Mouse (Mus musculus) liver, embryonic 12.5 days (tissue): ENCODE measurements around the gene Kcnh7. TPM values are rescaled to one million over a fixed set of nuclear protein-coding genes. Genes with fewer than 3 reads are reported as not detected.

Experiments
- ATAC-seq: fragments of 200-750 bp; cut with Nextera tagmentation; 2 replicates; pipeline ENCODE4 v1.8.0; 2017; ENCODE audit warnings: moderate number of reproducible peaks, mild to moderate bottlenecking, moderate library complexity
- H3K27ac ChIP-seq: fragments of 300-500 bp; sonication (generic); 2 replicates; pipeline ENCODE4 v1.5.1; 2016; ENCODE audit warnings: mild to moderate bottlenecking
- H3K27me3 ChIP-seq: fragments of 300-500 bp; sonication (generic); replicated peaks from 2 replicates; pipeline ENCODE4 v1.6.1; 2016; ENCODE audit warnings: mild to moderate bottlenecking, moderate library complexity
- H3K36me3 ChIP-seq: fragments of 300-500 bp; sonication (generic); 2 replicates; pipeline ENCODE4 v1.6.1; 2016; ENCODE audit warnings: mild to moderate bottlenecking, moderate library complexity
- H3K4me1 ChIP-seq: fragments of 300-500 bp; sonication (generic); 2 replicates; pipeline ENCODE4 v1.6.1; 2016
- H3K4me2 ChIP-seq: fragments of 300-500 bp; sonication (generic); 2 replicates; pipeline ENCODE4 v1.6.1; 2016; ENCODE audit warnings: mild to moderate bottlenecking, moderate library complexity
- H3K4me3 ChIP-seq: fragments of 300-500 bp; sonication (generic); 2 replicates; pipeline ENCODE4 v1.5.1; 2016; ENCODE audit warnings: mild to moderate bottlenecking, moderate library complexity
- H3K9ac ChIP-seq: fragments of 300-500 bp; sonication (generic); 2 replicates; pipeline ENCODE4 v1.6.1; 2016; ENCODE audit warnings: mild to moderate bottlenecking, moderate library complexity
- H3K9me3 ChIP-seq: fragments of 300-500 bp; sonication (generic); replicated peaks from 2 replicates; pipeline ENCODE4 v1.6.1; 2016; ENCODE audit warnings: mild to moderate bottlenecking, moderate library complexity
- WGBS: fragments of 180-500 bp; shearing (Covaris S2); methylation state at CpG from one replicate; pipeline ENCODE4 v1.1.7; 2016; ENCODE audit not compliant: insufficient replicate concordance; 5-methylcytosine and 5-hydroxymethylcytosine counted together
- polyA plus RNA-seq: library from polyadenylated mRNA; unstranded; fragments of >200 nt; fragmentation: Nextera tagmentation; extraction: Ambion mirVana; gene quantifications from 2 replicates; pipeline ENCODE4 v1.2.1, GENCODE M21; 2016

Kcnh7 gene
- polyA plus RNA-seq, 1 experiment from 2014 or later = 0.08 TPM

DNA sequence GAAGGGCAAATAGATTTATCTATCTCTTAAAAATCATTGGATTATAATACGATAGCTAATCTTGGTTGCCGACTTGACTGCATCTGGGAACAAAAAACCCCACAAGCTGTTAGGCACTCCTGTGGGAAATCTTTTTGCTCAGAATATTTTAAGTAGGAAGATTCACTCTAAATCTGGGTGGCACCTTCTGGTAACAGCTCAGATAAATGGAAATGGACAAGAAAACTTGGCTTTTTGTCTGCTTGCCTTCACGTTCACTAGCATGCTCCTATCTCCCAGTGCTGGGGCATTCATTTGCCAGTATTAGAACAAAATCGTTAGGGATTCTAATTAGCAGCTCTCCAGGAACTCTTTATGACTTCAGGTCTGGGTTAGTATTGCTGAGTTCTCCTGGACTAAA is 260.3 kb downstream of the Kcnh7 start:
- Histone ChIP-seq H3K9me3 (no peaks in the 10 kb centered on the region), H3K9ac (no peak overlapping the region), H3K4me3 (no peak overlapping the region), H3K36me3 (no peaks in the 10 kb centered on the region), H3K27me3 (no peaks in the 10 kb centered on the region), H3K27ac (no peak overlapping the region), H3K4me1 (no peaks in the 10 kb centered on the region), H3K4me2 (no peak overlapping the region)
- ATAC-seq = no peak
- WGBS = 58% methylated on average over 4 of the region's 4 CpGs

DNA sequence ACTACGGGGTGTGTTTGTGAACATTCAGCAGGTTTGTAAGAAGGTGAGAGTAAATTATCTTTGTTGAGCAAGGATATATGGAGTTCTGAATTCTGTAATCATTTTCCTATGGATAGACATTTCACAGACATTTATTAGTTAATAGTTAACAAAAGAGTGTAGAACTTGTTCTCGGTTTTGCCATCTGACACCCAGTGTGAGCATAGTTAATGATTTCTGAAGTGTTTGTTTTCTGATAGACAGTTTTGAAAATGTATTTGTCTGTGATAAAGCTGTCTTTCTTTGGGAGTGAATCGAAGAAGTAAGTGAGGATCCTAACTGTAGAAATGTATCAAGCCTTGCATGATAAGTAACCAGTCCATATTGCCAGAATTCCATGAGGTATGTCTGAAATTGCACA is 276.4 kb downstream of the Kcnh7 start:
- no peak overlapping the region for H3K4me2 ChIP-seq
- H3K27ac ChIP-seq = no peak overlapping the region
- no peak for ATAC-seq
- 45% methylated on average over 3 of the region's 3 CpGs for WGBS
- H3K36me3 ChIP-seq = no peaks in the 10 kb centered on the region
- no peaks in the 10 kb centered on the region for H3K9me3 ChIP-seq
- no peak overlapping the region for H3K9ac ChIP-seq
- no peaks in the 10 kb centered on the region for H3K27me3 ChIP-seq
- H3K4me3 ChIP-seq = no peak overlapping the region
- no peaks in the 10 kb centered on the region for H3K4me1 ChIP-seq

DNA sequence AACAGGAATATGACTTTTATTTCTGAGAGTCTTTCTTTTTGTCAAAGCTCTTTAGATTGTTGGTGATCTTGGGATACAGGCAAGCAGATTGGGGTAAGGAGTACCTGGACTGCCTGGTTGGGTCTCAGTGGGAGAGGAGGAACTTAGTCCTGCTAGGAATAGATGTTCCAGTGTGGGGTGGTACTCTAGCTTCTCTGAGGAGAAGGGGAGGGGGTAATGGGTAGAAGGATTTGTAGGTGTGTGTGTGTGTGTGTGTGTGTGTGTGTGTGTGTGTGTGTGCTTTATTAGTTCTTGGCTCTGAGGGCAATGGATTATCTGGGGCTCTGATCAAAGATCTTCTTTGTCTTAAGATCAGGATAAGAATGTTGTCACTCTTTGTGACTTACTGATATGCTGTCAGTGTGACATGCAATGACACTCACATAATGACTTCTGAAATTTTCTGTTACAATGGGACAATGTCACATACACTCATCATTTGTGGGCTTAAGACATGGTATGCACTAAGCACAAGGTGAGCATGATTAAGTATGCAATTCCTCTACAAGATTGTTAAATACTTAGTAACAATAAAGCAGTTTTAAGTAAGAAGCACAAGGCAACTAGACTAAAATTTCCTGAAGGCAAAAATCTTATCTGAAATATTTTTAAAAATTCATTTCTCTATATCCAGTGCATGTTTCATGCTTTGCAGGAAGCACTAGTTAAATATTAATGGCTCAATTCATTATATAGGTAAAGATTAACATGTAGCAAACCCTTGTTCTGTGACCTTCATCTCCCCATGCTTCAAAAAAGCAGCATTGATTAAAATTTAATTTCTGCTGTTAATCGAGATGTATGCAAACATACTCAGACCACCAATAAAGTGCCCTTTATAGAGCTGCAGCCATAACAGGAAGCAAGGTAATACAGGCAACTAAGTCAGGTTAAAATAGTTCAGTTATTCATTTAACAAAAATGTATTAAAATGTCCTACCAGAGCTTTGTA is 281.4 kb downstream of the Kcnh7 start:
- Histone ChIP-seq H3K36me3 (no peaks in the 10 kb centered on the region), H3K27ac (no peak overlapping the region)
- WGBS = 40% methylated on average over 1 of the region's 1 CpGs

DNA sequence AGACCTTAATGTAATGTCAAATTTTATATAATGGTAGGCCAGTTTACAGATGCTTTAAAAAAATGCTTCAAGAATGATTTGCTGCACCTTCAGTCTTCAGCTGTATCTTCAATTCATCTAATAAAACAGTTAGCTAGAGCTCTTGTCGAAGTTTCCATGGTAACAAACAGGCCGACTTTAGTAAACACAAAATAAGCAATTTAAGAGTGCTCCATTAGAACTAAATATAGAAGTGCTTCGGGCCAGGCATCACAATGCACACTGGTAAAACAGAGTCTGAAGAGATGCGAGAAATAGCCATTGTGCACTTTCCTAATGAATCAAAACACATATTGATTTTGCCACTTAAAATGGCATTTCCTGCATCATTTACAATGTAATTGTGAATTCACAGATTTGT is 305.3 kb downstream of the Kcnh7 start:
- H3K27me3 ChIP-seq = no peaks in the 10 kb centered on the region
- no peak overlapping the region for H3K4me2 ChIP-seq
- H3K9ac ChIP-seq = no peak overlapping the region
- H3K4me3 ChIP-seq = no peak overlapping the region
- H3K9me3 ChIP-seq = no peaks in the 10 kb centered on the region
- no peaks in the 10 kb centered on the region for H3K4me1 ChIP-seq
- 63% methylated on average over 4 of the region's 4 CpGs for WGBS
- no peaks in the 10 kb centered on the region for H3K36me3 ChIP-seq
- ATAC-seq = no peak
- no peak overlapping the region for H3K27ac ChIP-seq

More for the DNA sequence above, 281.4 kb downstream of the Kcnh7 start:
- Histone ChIP-seq H3K4me3 (no peak overlapping the region), H3K9ac (no peak overlapping the region), H3K27me3 (no peaks in the 10 kb centered on the region), H3K4me2 (no peak overlapping the region), H3K4me1 (no peaks in the 10 kb centered on the region), H3K9me3 (no peaks in the 10 kb centered on the region)
- ATAC-seq = no peak

DNA sequence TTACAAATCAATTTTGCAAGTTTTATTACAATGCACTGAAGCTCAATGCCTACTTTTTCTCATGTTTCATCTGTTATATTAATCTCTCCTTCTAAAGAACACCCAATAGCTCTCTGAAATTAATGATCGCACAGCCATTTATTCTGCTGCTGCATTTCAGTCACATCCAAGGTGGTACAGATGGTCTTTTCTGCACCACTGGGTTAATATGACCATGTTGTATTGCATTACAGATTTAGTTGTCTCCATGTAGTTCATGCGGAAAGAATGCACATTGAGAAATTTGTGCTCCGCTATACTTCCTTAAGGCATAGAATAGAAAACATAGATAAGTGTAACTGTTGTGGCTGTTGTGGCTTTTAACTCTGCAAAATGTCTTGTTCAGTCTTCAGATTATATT is 328.7 kb downstream of the Kcnh7 start:
- no peak overlapping the region for H3K27ac ChIP-seq
- 83% methylated on average over 3 of the region's 3 CpGs for WGBS
- no peaks in the 10 kb centered on the region for H3K9me3 ChIP-seq
- H3K4me3 ChIP-seq = no peak overlapping the region
- ATAC-seq = no peak
- no peak overlapping the region for H3K4me2 ChIP-seq
- H3K27me3 ChIP-seq = no peaks in the 10 kb centered on the region
- no peaks in the 10 kb centered on the region for H3K4me1 ChIP-seq
- no peaks in the 10 kb centered on the region for H3K36me3 ChIP-seq
- no peak overlapping the region for H3K9ac ChIP-seq

DNA sequence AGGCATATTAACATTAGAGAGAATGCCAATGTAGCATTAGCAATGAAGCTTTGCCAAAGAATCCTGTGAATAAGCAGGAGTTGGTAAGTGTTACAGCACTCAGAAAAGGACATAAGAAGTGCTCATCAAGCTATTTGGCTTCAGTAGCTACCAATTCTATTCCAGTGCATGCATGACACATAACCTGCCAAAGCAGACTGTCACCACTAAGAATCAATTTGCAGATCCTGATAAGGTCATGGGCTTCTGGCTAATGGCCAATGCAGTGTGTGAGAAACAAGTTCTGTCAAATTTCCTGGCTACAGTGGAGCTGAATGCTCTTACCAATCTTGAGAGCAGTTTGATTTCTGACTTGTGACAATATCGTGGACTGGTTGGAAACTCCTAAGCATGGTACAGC is 341.5 kb downstream of the Kcnh7 start:
- Histone ChIP-seq H3K27me3 (no peaks in the 10 kb centered on the region), H3K4me3 (no peak overlapping the region), H3K4me2 (no peak overlapping the region), H3K4me1 (no peaks in the 10 kb centered on the region), H3K9me3 (no peaks in the 10 kb centered on the region), H3K27ac (no peak overlapping the region), H3K36me3 (no peaks in the 10 kb centered on the region), H3K9ac (no peak overlapping the region)
- 67% methylated on average over 1 of the region's 1 CpGs for WGBS
- no peak for ATAC-seq

DNA sequence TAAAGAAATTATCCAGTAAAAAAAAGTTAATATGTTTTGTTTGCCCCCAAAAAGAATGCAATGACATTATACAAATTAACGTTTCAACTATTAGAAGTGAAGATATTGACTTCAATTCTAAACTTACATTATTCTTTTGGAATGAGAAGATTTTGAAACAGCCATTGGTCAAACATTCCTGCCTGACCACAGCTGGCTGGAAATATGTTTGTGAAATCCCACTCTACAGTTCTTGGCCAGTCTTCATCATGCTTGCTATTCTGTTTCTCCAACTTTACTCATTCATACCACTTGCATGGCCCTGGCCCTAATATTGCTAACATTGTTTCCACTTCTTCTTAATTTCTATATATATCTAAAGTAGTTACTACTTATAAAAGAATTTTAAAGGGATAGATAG is 349.8 kb downstream of the Kcnh7 start:
- 56% methylated on average over 1 of the region's 1 CpGs for WGBS
- no peak overlapping the region for H3K27ac ChIP-seq
- H3K4me3 ChIP-seq = no peak overlapping the region
- H3K4me1 ChIP-seq = no peaks in the 10 kb centered on the region
- no peak for ATAC-seq
- H3K9ac ChIP-seq = no peak overlapping the region
- H3K36me3 ChIP-seq = no peaks in the 10 kb centered on the region
- H3K9me3 ChIP-seq = no peaks in the 10 kb centered on the region
- no peaks in the 10 kb centered on the region for H3K27me3 ChIP-seq
- no peak overlapping the region for H3K4me2 ChIP-seq

DNA sequence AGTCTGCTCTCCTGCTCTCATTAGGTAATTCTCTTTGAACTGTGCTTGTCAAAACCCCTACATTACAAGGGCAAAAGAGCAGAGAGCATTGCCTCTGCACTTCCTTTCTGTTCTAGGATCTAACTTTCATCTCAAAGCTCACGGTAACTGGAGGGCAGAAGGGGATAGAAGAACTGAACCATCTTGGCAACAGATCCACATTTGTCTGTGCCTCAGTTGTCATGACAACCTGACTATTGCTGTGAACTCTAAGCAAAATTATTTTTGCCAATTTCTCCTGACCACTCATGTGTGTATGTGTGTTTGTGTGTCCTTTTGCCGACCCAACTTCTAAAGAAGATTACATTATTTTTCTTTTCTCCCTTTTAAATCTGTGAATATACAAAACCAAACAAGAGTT is 364.9 kb downstream of the Kcnh7 start:
- no peak for ATAC-seq
- Histone ChIP-seq H3K4me2 (no peak overlapping the region), H3K27me3 (no peaks in the 10 kb centered on the region), H3K36me3 (no peaks in the 10 kb centered on the region), H3K4me1 (no peaks in the 10 kb centered on the region), H3K27ac (no peak overlapping the region), H3K4me3 (no peak overlapping the region), H3K9me3 (no peaks in the 10 kb centered on the region), H3K9ac (no peak overlapping the region)
- 67% methylated on average over 2 of the region's 2 CpGs for WGBS

DNA sequence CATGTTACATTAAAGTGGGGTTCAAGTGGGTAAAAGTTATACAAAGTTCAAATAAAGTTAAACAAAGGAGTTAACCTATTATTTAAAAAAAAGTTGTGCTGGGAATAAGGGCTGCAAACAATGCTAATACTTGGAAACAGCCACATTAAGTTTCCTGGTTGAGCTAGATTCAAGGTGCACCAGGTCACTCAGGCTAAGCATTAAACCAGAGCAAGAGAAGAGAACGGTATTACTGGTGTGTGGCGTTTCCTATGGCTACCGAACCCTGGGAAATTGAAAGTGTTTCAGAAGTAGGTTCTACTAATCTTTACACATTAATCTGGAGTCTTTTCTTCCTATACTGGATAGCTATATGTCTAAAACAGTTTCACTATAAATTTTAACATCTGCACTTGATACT is 368.1 kb downstream of the Kcnh7 start:
- 71% methylated on average over 3 of the region's 3 CpGs for WGBS
- H3K4me3 ChIP-seq = no peak overlapping the region
- H3K27ac ChIP-seq = no peak overlapping the region
- no peaks in the 10 kb centered on the region for H3K4me1 ChIP-seq
- no peak overlapping the region for H3K9ac ChIP-seq
- H3K36me3 ChIP-seq = no peaks in the 10 kb centered on the region
- no peak overlapping the region for H3K4me2 ChIP-seq
- no peaks in the 10 kb centered on the region for H3K9me3 ChIP-seq
- no peaks in the 10 kb centered on the region for H3K27me3 ChIP-seq
- no peak for ATAC-seq

DNA sequence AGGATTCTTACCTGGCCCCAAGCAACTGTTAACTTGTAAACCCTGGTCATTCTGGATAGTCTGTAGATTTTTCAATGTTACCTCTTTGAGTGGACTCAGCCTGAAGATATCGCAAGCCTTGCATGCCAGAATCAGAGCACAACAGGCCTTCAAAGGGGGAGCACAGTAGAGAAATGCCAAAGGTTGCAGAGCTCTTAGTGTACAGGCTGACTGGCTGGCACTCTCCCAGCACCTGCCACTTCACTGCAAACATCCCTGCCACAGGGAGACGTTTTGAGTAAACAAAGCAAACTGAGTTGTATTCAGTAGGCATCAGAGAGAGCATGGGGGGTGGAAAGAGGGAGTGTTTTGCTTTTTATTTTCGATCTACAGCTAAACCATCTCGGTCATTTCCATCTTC is 375.3 kb downstream of the Kcnh7 start:
- no peak overlapping the region for H3K4me2 ChIP-seq
- no peak overlapping the region for H3K27ac ChIP-seq
- H3K27me3 ChIP-seq = no peaks in the 10 kb centered on the region
- 36% methylated on average over 4 of the region's 4 CpGs for WGBS
- no peaks in the 10 kb centered on the region for H3K36me3 ChIP-seq
- H3K9ac ChIP-seq = no peak overlapping the region
- H3K9me3 ChIP-seq = no peaks in the 10 kb centered on the region
- ATAC-seq = no peak
- H3K4me1 ChIP-seq = no peaks in the 10 kb centered on the region
- H3K4me3 ChIP-seq = no peak overlapping the region

DNA sequence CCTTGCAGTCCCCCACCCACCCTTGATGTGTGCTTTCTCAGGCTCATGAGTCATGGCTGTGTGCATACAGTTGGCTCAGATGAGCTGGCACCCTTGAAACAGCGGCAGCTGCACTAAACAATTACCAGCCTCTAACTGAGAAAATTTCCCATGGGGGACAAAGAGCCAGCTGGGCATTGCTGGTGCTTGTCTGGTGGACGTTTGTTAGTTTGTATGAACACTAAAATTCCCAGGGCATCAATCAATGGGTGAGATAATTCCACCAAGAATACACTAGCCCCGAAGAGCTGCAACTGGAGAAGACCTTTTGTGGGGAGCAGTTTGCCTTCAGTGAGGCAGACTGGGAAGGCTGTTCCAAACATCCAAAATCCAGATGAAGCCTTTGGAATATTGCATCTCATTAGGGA is 376.6 kb downstream of the Kcnh7 start:
- no peak for ATAC-seq

DNA sequence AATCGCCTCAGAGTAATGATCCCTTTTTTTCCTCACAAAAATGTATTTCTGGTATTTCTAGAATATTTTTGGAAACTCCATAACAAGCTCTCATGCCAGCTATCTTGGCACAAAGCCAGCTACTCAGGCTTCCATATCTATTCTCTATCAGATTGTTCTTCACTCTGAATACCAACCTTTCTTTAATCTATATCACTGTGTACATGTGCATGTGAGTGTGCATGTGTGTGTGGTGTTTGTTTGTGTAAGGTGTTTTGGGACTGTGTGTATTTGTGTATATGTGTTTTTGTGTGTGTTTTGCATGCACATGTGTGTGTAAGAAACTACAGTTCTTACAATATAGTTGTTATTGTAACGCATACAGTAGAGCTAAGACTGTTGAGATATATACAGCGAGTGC is 377.2 kb downstream of the Kcnh7 start:
- H3K4me1 ChIP-seq = no peaks in the 10 kb centered on the region
- H3K27me3 ChIP-seq = no peaks in the 10 kb centered on the region
- H3K4me3 ChIP-seq = no peak overlapping the region
- no peak overlapping the region for H3K9ac ChIP-seq
- no peak for ATAC-seq
- no peaks in the 10 kb centered on the region for H3K9me3 ChIP-seq
- WGBS = 59% methylated on average over 3 of the region's 3 CpGs
- H3K4me2 ChIP-seq = no peak overlapping the region
- no peak overlapping the region for H3K27ac ChIP-seq
- no peaks in the 10 kb centered on the region for H3K36me3 ChIP-seq

More for the DNA sequence above, 376.6 kb downstream of the Kcnh7 start:
- Histone ChIP-seq H3K4me1 (no peaks in the 10 kb centered on the region), H3K27me3 (no peaks in the 10 kb centered on the region), H3K27ac (no peak overlapping the region), H3K4me2 (no peak overlapping the region), H3K4me3 (no peak overlapping the region), H3K9me3 (no peaks in the 10 kb centered on the region), H3K36me3 (no peaks in the 10 kb centered on the region), H3K9ac (no peak overlapping the region)
- WGBS = 40% methylated on average over 3 of the region's 3 CpGs

DNA sequence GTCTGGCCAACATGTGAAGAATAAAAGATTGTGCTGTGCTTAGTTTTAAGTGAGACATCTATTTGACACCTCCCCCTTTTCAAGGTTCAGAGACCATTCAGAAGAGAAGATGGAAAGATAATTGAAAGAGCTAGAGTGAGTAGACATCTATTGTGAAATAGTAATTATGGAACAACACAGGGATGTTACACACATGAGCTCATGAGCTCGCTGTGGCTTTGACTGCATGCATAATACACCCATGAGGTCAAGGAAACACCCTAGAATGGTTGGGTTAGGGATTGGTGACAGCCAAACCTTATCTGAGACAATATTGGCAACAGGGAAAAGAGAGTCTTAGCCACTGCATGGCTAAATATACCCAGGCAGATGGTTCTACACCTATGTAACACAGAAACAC is 380.1 kb downstream of the Kcnh7 start:
- Histone ChIP-seq H3K4me2 (no peak overlapping the region), H3K4me3 (no peak overlapping the region), H3K9ac (no peak overlapping the region), H3K4me1 (no peaks in the 10 kb centered on the region), H3K27me3 (no peaks in the 10 kb centered on the region), H3K27ac (no peak overlapping the region), H3K9me3 (no peaks in the 10 kb centered on the region), H3K36me3 (no peaks in the 10 kb centered on the region)
- 43% methylated on average over 1 of the region's 1 CpGs for WGBS
- ATAC-seq = no peak
